Mouse (Mus musculus) G1E (cell line): ENCODE data around the gene Entpd7. TPM values are rescaled to one million over a fixed set of nuclear protein-coding genes. Genes with fewer than 3 reads are reported as not detected.

Experiments
- ATAC-seq: 2 replicates; pipeline ENCODE4 v1.8.0; 2016; ENCODE audit warnings: mild to moderate bottlenecking; ENCODE audit not compliant: insufficient number of reproducible peaks, poor library complexity, low FRiP score, severe bottlenecking; ENCODE audit errors: extremely low read depth
- DNase-seq: peaks from one replicate; pipeline ENCODE4 v3.0.0; 2012; ENCODE audit warnings: low spot score
- H3K27me3 ChIP-seq: 2 replicates; pipeline ENCODE4 v1.6.1; 2012; ENCODE audit warnings: mild to moderate bottlenecking, low read length, inconsistent platforms; ENCODE audit not compliant: insufficient read depth
- H3K36me3 ChIP-seq: replicated peaks from 2 replicates; pipeline ENCODE3; 2012; ENCODE audit warnings: mild to moderate bottlenecking, inconsistent platforms
- H3K4me1 ChIP-seq: 2 replicates; pipeline ENCODE4 v1.6.1; 2012; ENCODE audit warnings: low read depth, low read length, inconsistent platforms, mixed read lengths; ENCODE audit not compliant: insufficient read depth
- H3K4me3 ChIP-seq: 2 replicates; pipeline ENCODE4 v1.5.1; 2012; ENCODE audit warnings: low read depth, mild to moderate bottlenecking, inconsistent platforms, low read length, moderate library complexity, mixed read lengths
- H3K9me3 ChIP-seq: replicated peaks from 2 replicates; pipeline ENCODE4 v1.6.1; 2012; ENCODE audit warnings: inconsistent platforms
- CTCF ChIP-seq: IDR thresholded peaks from 2 replicates; pipeline ENCODE4 v1.5.1; 2012; ENCODE audit warnings: low read depth, low read length, inconsistent platforms, mixed read lengths
- GATA1 ChIP-seq: IDR thresholded peaks from 2 replicates; pipeline ENCODE4 v1.6.1; 2012; ENCODE audit warnings: borderline replicate concordance, low read length, inconsistent platforms, mixed read lengths
- GATA2 ChIP-seq: IDR thresholded peaks from 2 replicates; pipeline ENCODE4 v1.6.1; 2012; ENCODE audit warnings: low read depth, low read length, inconsistent platforms, borderline replicate concordance
- POLR2AphosphoS5 ChIP-seq: IDR thresholded peaks from 2 replicates; pipeline ENCODE4 v1.6.1; 2012; ENCODE audit warnings: low read depth, low read length, inconsistent platforms; ENCODE audit not compliant: insufficient replicate concordance
- TAL1 ChIP-seq: conservative IDR thresholded peaks from 2 replicates; pipeline ENCODE4 v1.6.1; 2012; ENCODE audit warnings: low read depth, low read length, inconsistent platforms, mixed read lengths
- polyA plus RNA-seq: library from polyadenylated mRNA; stranded (reverse); fragments of >175 nt; gene quantifications from 2 replicates; pipeline ENCODE4 v1.2.3, GENCODE M21; 2012
- total RNA-seq, 2 experiments: library from RNA; stranded (forward) in 1 of 2; stranded (reverse) in 1 of 2; fragments of 200-1000 nt in 1 of 2; fragments of >200 nt in 1 of 2; fragmentation: Nextera tagmentation in 1 of 2; gene quantifications; 2 replicates each; pipeline ENCODE4 v1.2.3; 2014 to 2017

Entpd7 gene
- total RNA-seq (2014; fragmentation: Nextera tagmentation) (19.9 and 21.1 TPM in 2 replicates), total RNA-seq (2017) (5.7 and 6.6 TPM in 2 replicates), polyA plus RNA-seq (1.8 and 2.2 TPM in 2 replicates)

DNA sequence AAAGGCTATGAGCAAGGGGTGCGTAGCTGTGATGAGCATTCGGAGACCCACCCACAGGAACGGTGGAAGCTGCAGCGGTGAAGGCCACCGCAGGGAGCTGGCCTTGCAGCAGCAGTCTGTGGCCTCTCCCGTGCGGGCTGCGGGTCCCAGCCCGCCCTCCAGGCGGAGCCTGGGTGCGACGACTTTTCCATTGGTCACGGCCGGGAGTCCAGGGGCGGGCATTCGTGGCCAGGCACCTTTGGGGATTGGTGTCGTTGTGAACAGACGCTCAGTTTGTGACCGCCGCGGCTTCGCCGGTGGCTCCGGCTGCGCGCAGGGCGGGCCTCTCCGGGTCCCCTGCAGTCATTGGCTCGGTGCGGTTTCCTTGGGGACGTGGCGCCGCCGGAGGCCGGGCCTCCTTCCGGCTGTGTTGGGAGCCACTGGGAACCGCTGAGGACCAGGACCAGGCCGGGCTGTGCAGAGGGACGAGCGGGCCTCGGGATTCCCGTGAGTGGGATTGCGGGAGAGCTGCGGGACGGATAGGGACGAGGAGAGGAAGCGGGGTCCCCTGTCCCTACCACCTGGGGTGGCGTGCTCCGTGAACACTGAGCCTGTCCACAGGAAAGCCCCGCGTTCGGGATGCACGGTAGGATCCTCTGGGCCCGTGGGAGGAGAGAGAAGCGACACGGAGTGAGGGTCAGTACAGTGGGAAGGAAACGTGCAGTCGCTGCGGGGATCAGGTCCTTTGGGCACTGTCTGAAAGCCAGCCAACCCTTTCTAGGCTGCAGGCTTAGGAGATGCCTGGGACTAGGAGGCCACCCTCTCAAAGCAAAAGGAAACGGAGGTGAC is at the start of gene Entpd7:
TSS of gene Entpd7 (plus strand) at position 254 of the 828 bp plus-strand sequence.
- H3K4me1 ChIP-seq: peaks cover 38% of the 10 kb centered on the region
- TF ChIP-seq POLR2AphosphoS5 (no peak), CTCF (no peak), GATA2 (no peak), GATA1 (no peak), TAL1 (no peak)
- peak; percentile 97 for DNase-seq
- ATAC-seq: peak; percentile 92
- H3K4me3 ChIP-seq: peak within 1 kb of the TSS; percentile 97
- peaks cover 26% of the 10 kb centered on the region for H3K36me3 ChIP-seq
- H3K9me3 ChIP-seq: no peaks in the 10 kb centered on the region
- H3K27me3 ChIP-seq: 0 out of 2 replicates have a peak, but pooled peaks cover 1% of the 10 kb centered on the region

DNA sequence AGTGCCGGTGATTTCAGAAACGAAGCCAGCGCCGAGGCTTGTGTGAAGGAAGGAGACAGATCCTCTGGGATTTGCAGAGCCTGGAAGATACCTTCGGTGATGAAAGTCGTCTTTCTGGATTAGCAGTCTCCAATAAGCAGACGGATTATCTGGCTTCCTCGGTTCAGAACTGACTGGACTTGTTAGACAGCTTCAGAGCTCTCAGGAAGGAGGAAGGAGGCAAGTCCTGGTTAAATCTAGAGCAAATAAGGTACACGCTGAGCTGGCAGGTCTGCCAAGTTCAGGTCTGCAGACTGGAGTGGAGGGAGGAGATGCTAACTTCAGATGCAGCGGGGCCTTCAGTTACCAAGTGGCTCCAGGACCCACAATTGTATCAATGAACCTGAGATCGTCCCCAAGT is 47.6 kb upstream of the Entpd7 start:
- H3K9me3 ChIP-seq: no peaks in the 10 kb centered on the region

DNA sequence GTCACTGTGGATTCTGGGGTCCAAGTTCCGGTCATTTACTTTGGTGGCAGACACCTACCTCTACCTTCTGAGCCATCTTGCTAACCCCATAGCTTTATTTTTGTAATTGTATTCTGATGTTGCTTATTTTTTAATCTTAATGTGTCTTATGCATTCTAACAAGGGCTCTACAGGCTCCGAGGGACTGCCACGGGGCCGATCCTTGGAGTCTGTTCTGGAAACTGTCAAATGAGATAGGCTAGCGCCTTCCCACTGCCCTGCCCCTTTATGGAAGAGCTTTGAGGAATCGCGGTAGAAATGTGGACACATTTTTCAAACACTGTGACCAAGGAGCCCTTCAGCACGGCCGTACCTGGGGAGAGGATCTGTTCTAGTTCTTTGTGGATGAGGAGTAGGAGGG is 46.6 kb upstream of the Entpd7 start:
- H3K4me1 ChIP-seq: no peaks in the 10 kb centered on the region; the same call in 1 of the 2 replicates
- no peak for TF ChIP-seq TAL1
- TF ChIP-seq POLR2AphosphoS5: no peak
- peaks cover 28% of the 10 kb centered on the region for H3K27me3 ChIP-seq
- no peaks in the 10 kb centered on the region for H3K36me3 ChIP-seq
- H3K4me3 ChIP-seq: no peak overlapping the region
- DNase-seq (no peak), ATAC-seq (no peak)
- H3K9me3 ChIP-seq: no peaks in the 10 kb centered on the region

More for the DNA sequence above, 47.6 kb upstream of the Entpd7 start:
- DNase-seq: no peak
- Histone ChIP-seq H3K36me3 (no peaks in the 10 kb centered on the region), H3K27me3 (peaks cover 25% of the 10 kb centered on the region), H3K4me1 (no peaks in the 10 kb centered on the region; the same call in 1 of the 2 replicates), H3K4me3 (no peak overlapping the region)
- TF ChIP-seq CTCF (no peak), TAL1 (no peak), POLR2AphosphoS5 (no peak), GATA1 (no peak), GATA2 (no peak)
- ATAC-seq: no peak

DNA sequence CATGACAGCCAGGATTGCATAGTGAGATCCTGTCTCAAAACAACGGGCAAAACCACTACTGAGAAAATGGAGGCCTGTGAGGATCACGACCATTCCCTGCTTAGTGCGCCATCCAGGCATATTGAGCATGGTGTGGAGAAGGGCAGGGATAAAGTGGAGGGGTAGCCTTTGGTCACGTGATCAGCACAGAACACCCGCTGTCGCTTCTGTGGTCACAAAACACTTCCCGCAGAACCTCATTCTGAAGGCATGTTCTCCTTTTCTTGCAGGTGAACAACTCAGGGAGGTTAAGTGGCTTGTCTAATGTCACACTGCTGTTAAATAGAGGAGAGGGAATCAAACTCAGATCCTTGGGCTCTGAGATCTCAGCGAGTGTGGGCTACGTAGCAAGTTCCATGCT is 44.0 kb upstream of the Entpd7 start:
- Histone ChIP-seq H3K4me3 (no peak overlapping the region), H3K27me3 (peaks cover 15% of the 10 kb centered on the region), H3K36me3 (no peaks in the 10 kb centered on the region), H3K9me3 (no peaks in the 10 kb centered on the region), H3K4me1 (no peaks in the 10 kb centered on the region; the same call in 1 of the 2 replicates)
- TF ChIP-seq TAL1: no peak
- TF ChIP-seq GATA1: no peak
- TF ChIP-seq CTCF: no peak
- no peak for TF ChIP-seq GATA2
- no peak for TF ChIP-seq POLR2AphosphoS5
- no peak for DNase-seq
- ATAC-seq: no peak

GRCm38 (mm10) chr19:43646852-43647251 is 42.6 kb upstream of the Entpd7 start:
- no peak for ATAC-seq
- no peaks in the 10 kb centered on the region for H3K36me3 ChIP-seq
- no peaks in the 10 kb centered on the region; the same call in 1 of the 2 replicates for H3K4me1 ChIP-seq
- peaks cover 21% of the 10 kb centered on the region for H3K27me3 ChIP-seq
- DNase-seq: no peak
- no peak for TF ChIP-seq GATA1
- no peak for TF ChIP-seq POLR2AphosphoS5
- no peak for TF ChIP-seq TAL1
- TF ChIP-seq CTCF: no peak
- no peak for TF ChIP-seq GATA2
- no peaks in the 10 kb centered on the region for H3K9me3 ChIP-seq
- H3K4me3 ChIP-seq: no peak overlapping the region

GRCm38 (mm10) chr19:43647261-43647660 is 42.2 kb upstream of the Entpd7 start:
- no peak overlapping the region for H3K4me3 ChIP-seq
- ATAC-seq (no peak), DNase-seq (no peak)
- H3K9me3 ChIP-seq: no peaks in the 10 kb centered on the region
- H3K27me3 ChIP-seq: peaks cover 23% of the 10 kb centered on the region
- H3K36me3 ChIP-seq: no peaks in the 10 kb centered on the region
- TF ChIP-seq TAL1 (no peak), GATA1 (no peak), POLR2AphosphoS5 (no peak), CTCF (no peak), GATA2 (no peak)
- H3K4me1 ChIP-seq: no peaks in the 10 kb centered on the region; the same call in 1 of the 2 replicates
